Mouse (Mus musculus) forebrain, embryonic 15.5 days (tissue): ENCODE measurements at regions not wholly inside any gene's neighbourhood (a gene's known extent, or its start where the extent isn't known, plus 50 kb on each side); places are given as distances from the start of the nearest gene placed in this dataset.

Experiments
- ATAC-seq: fragments of 200-750 bp; cut with Nextera tagmentation; replicated peaks from 2 replicates; pipeline ENCODE4 v1.8.0; 2017; ENCODE audit warnings: mild to moderate bottlenecking, moderate TSS enrichment, moderate library complexity
- H3K27ac ChIP-seq: fragments of 300-500 bp; sonication (generic); replicated peaks from 2 replicates; pipeline ENCODE4 v1.5.1; 2015; ENCODE audit warnings: mild to moderate bottlenecking, inconsistent platforms
- H3K27me3 ChIP-seq: fragments of 300-500 bp; sonication (generic); 2 replicates; pipeline ENCODE4 v1.6.1; 2015; ENCODE audit warnings: inconsistent platforms
- H3K36me3 ChIP-seq: fragments of 300-500 bp; sonication (generic); 2 replicates; pipeline ENCODE4 v1.6.1; 2015; ENCODE audit warnings: mild to moderate bottlenecking, inconsistent platforms
- H3K4me1 ChIP-seq: fragments of 300-500 bp; sonication (generic); 2 replicates; pipeline ENCODE4 v1.6.1; 2015; ENCODE audit warnings: inconsistent platforms
- H3K4me2 ChIP-seq: fragments of 300-500 bp; sonication (generic); replicated peaks from 2 replicates; pipeline ENCODE4 v1.6.1; 2015; ENCODE audit warnings: mild to moderate bottlenecking, inconsistent platforms
- H3K4me3 ChIP-seq: fragments of 300-500 bp; sonication (generic); 2 replicates; pipeline ENCODE4 v1.5.1; 2015; ENCODE audit warnings: mild to moderate bottlenecking, inconsistent platforms
- H3K9ac ChIP-seq: fragments of 300-500 bp; sonication (generic); replicated peaks from 2 replicates; pipeline ENCODE4 v1.6.1; 2015; ENCODE audit warnings: mild to moderate bottlenecking, inconsistent platforms
- H3K9me3 ChIP-seq: fragments of 300-500 bp; sonication (generic); 2 replicates; pipeline ENCODE4 v1.6.1; 2016; ENCODE audit warnings: inconsistent platforms
- WGBS: fragments of 180-500 bp; shearing (Covaris S2); methylation state at CpG from one replicate; pipeline ENCODE4 v1.1.7; 2015; ENCODE audit warnings: mixed read lengths; 5-methylcytosine and 5-hydroxymethylcytosine counted together

DNA sequence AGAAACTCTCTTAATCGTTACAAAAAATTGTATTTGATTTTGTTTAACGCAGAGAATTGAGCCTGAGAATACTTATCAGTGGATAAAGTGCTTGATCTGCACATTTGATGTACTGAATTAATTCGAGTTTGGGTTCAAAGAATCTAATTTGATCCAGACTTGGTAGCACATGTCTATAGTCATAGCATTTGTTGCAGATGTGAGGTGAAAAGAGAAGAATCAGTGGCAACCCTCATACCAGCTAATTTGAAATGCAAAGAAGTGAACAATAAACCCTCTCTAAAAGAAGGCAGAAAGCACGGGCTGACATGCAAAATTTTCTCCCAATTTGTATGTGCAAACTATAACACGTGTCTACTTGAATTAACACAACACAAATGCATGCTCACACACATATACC is 79.8 kb upstream of the Epha6 start:
- Histone ChIP-seq H3K27me3 (no peaks in the 10 kb centered on the region), H3K27ac (no peak overlapping the region), H3K4me2 (no peak overlapping the region), H3K9me3 (no peaks in the 10 kb centered on the region), H3K36me3 (no peaks in the 10 kb centered on the region), H3K4me3 (no peak overlapping the region), H3K9ac (no peak overlapping the region), H3K4me1 (no peaks in the 10 kb centered on the region)
- peak; percentile 57; the same call in 1 of the 2 replicates for ATAC-seq
- 54% methylated on average over 5 of the region's 5 CpGs for WGBS

GRCm38 (mm10) chr16:60668771-60669170 is 63.4 kb upstream of the Epha6 start:
- Histone ChIP-seq H3K27me3 (no peaks in the 10 kb centered on the region), H3K27ac (no peak overlapping the region), H3K9me3 (no peaks in the 10 kb centered on the region), H3K4me2 (no peak overlapping the region), H3K9ac (no peak overlapping the region), H3K4me3 (no peak overlapping the region), H3K4me1 (no peaks in the 10 kb centered on the region), H3K36me3 (no peaks in the 10 kb centered on the region)
- WGBS: 19% methylated on average over 1 of the region's 1 CpGs
- ATAC-seq: no peak
